Mouse (Mus musculus) liver, embryonic 11.5 days (tissue): ENCODE results near the gene Pde4dip. TPM values are rescaled to one million over a fixed set of nuclear protein-coding genes. Genes with fewer than 3 reads are reported as not detected.

Experiments used
- ATAC-seq: fragments of 200-750 bp; cut with Nextera tagmentation; replicated peaks from 2 replicates; pipeline ENCODE4 v1.8.0; 2017; ENCODE audit warnings: moderate number of reproducible peaks, mild to moderate bottlenecking, moderate TSS enrichment, moderate library complexity; ENCODE audit not compliant: low FRiP score
- DNase-seq: peaks from one replicate; pipeline ENCODE4 v3.0.0-alpha.2; 2017; ENCODE audit warnings: low spot score
- H3K27ac ChIP-seq: fragments of 300-500 bp; sonication (generic); 2 replicates; pipeline ENCODE4 v1.5.1; 2014; ENCODE audit warnings: mild to moderate bottlenecking, low read depth, low read length, control low read depth
- H3K27me3 ChIP-seq: fragments of 300-500 bp; sonication (generic); replicated peaks from 2 replicates; pipeline ENCODE4 v1.6.1; 2014; ENCODE audit warnings: low read length, mixed read lengths; ENCODE audit not compliant: control insufficient read depth, insufficient read depth
- H3K36me3 ChIP-seq: fragments of 300-500 bp; sonication (generic); 2 replicates; pipeline ENCODE4 v1.6.1; 2014; ENCODE audit warnings: mild to moderate bottlenecking, low read length, moderate library complexity, mixed read lengths; ENCODE audit not compliant: control insufficient read depth, insufficient read depth
- H3K4me1 ChIP-seq: fragments of 300-500 bp; sonication (generic); replicated peaks from 2 replicates; pipeline ENCODE4 v1.6.1; 2014; ENCODE audit warnings: low read length, mixed read lengths; ENCODE audit not compliant: control insufficient read depth, insufficient read depth
- H3K4me2 ChIP-seq: fragments of 300-500 bp; sonication (generic); 2 replicates; pipeline ENCODE4 v1.6.1; 2014; ENCODE audit warnings: mild to moderate bottlenecking, control low read depth, moderate library complexity
- H3K4me3 ChIP-seq: fragments of 300-500 bp; sonication (generic); 2 replicates; pipeline ENCODE4 v1.5.1; 2014; ENCODE audit warnings: low read depth, low read length, control low read depth
- H3K9ac ChIP-seq: fragments of 300-500 bp; sonication (generic); 2 replicates; pipeline ENCODE4 v1.6.1; 2014; ENCODE audit warnings: low read depth, low read length, control low read depth
- H3K9me3 ChIP-seq: fragments of 300-500 bp; sonication (generic); 2 replicates; pipeline ENCODE4 v1.6.1; 2016; ENCODE audit warnings: low read length, inconsistent platforms, mixed read lengths; ENCODE audit not compliant: control insufficient read depth
- WGBS: fragments of 180-500 bp; shearing (Covaris S2); extraction: QIAGEN DNeasy Blood & Tissue Kit; methylation state at CpG from one replicate; pipeline ENCODE4 v1.1.7; 2014; 5-methylcytosine and 5-hydroxymethylcytosine counted together
- polyA plus RNA-seq: library from polyadenylated mRNA; unstranded; fragments of >200 nt; fragmentation: Nextera tagmentation; extraction: Ambion mirVana; gene quantifications from 2 replicates; pipeline ENCODE4 v1.2.1, GENCODE M21; 2014

The Pde4dip gene
- polyA plus RNA-seq, 1 experiment from 2014 or later = 16.9 TPM

DNA sequence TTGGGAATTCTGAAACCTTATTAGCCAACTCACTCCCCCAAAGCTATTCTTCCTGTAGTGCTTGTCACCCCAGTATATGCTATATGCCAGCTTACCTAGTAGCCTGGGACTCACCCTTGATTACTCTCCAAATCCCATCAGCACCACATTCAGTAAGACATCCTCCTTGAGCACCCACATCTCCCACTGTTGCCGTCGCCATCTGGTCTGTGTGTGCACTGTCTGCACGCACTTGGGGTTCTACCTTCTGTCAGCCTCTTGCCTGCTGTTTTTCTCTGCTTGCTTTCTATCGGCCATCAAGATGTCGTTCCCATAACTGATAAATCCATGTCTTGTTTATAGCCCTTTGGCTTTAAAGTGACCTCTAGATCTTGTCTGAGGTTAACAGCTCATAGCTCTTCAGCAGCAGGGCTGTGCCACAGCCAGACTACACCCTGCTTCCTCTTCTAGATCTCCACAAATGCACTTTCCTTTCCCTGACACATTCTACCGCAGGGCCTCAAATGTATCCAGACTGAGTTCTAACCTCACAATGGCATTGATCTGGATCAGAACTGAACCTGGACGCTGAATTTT lies 42.9 kb upstream of the Pde4dip start:
- WGBS = 59% methylated on average over 7 of the region's 7 CpGs
- ATAC-seq = no peak
- H3K4me2 ChIP-seq = peak overlapping the region; percentile 62

DNA sequence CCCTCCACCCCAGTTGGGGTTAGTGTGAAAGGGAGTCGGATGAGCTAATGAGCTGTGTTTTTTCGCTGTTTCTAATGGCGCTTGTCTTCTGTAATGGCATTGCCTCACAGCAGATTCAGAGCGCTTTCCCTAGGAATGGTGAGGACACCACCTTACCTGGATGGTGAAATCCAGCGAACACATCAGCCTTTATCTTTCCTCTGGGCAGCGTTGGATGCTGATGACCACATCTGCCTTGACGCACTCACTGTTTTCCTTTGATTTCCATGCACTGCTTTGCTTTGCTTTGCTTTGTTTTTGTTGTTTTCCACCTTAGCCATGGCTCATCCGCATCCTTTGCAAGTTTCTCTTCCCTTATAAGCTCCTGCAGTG lies 42.3 kb upstream of the Pde4dip start:
- Histone ChIP-seq H3K4me3 (no peak overlapping the region), H3K27ac (no peak overlapping the region), H3K4me2 (no peak overlapping the region), H3K9ac (no peak overlapping the region), H3K36me3 (no peaks in the 10 kb centered on the region; the same call in 1 of the 2 replicates), H3K27me3 (no peaks in the 10 kb centered on the region), H3K9me3 (no peaks in the 10 kb centered on the region), H3K4me1 (peaks cover 32% of the 10 kb centered on the region)
- no peak for DNase-seq
- WGBS = 72% methylated on average over 8 of the region's 8 CpGs
- no peak for ATAC-seq

More for the DNA sequence above, 42.9 kb upstream of the Pde4dip start:
- no peak for DNase-seq
- no peaks in the 10 kb centered on the region for H3K9me3 ChIP-seq
- no peaks in the 10 kb centered on the region; the same call in 1 of the 2 replicates for H3K36me3 ChIP-seq
- H3K27me3 ChIP-seq = no peaks in the 10 kb centered on the region
- no peak overlapping the region for H3K27ac ChIP-seq
- no peak overlapping the region for H3K4me3 ChIP-seq
- peaks cover 33% of the 10 kb centered on the region for H3K4me1 ChIP-seq
- no peak overlapping the region for H3K9ac ChIP-seq

DNA sequence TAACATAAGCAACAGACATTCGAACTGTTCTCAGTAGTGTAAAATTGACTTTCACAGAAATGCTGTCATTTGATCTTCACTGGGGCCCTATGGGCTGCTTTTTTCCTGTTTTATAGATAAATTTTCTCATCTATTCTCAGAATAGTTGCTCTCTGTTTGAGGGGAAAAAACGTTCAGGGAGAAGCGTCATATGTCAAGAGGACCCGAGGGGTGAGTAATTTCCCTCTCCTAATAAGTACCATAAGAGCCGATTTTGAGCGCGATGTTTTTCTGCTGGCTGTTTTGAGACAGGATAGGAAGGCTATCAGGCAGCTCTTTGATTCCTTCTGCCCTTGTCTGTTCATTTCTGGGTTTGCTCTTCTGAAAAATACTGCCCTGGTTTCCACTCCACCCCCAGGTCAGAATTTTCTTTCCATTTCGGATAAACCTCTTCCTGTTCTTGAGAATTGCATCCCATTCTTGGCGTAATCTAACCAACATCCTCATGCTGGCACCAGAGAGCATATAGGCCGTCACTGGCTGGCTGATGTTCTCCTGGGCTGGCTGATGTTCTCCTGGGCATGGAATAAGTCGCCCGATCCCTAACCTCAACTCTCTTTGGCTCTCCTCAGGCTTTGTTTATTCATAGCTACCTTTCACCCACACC lies 41.8 kb upstream of the Pde4dip start:
- Histone ChIP-seq H3K4me3 (no peak overlapping the region), H3K4me2 (peak overlapping the region; percentile 4; the same call in 1 of the 2 replicates), H3K9ac (no peak overlapping the region), H3K27ac (no peak overlapping the region), H3K27me3 (no peaks in the 10 kb centered on the region), H3K4me1 (peaks cover 32% of the 10 kb centered on the region), H3K36me3 (no peaks in the 10 kb centered on the region; the same call in 1 of the 2 replicates), H3K9me3 (no peaks in the 10 kb centered on the region)
- ATAC-seq = no peak
- WGBS = 44% methylated on average over 12 of the region's 12 CpGs
- DNase-seq = no peak

DNA sequence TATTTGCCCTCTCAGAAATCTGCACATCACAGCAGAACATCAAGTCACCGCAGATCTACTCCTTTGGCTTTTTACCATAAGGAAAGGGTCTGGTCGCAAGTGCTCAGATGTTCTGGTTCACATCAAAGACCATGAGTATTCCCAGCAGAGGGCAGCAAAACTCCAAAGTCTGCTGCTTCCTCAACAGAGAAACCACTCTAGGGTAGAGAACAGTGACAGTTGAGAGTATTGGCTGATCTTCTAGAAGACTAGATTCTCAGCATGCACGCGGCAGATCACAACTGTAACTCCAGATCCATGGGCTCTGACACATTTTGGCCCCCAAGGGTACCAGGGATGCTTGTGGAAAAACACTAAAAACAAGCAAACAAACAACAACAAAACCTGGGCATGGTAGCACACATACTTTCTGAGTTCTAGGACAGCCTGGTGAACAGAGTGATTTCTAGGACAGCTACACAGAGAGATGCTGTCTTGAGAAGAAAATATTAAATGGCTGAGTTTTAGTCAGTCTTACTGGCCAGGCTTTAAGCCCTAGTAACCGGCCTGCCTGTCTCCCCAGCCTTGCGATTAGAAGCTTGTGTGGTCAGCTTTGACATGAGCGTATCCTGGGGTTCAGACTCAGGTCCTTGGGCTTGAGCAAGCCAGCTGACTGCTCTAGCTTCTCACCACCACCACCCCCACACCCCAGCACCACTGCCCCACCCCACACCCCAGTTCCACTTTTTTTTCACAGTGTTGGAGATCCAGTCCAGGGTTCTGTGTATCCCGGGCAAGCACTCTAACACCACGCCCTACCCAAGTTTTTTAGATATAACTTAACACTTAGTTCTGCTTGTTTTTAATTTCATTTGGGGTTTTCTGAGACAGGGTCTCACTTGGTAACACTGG lies 40.7 kb upstream of the Pde4dip start:
- Histone ChIP-seq H3K4me1 (peaks cover 32% of the 10 kb centered on the region), H3K27ac (no peak overlapping the region), H3K9ac (no peak overlapping the region), H3K9me3 (no peaks in the 10 kb centered on the region), H3K4me2 (no peak overlapping the region), H3K36me3 (no peaks in the 10 kb centered on the region; the same call in 1 of the 2 replicates), H3K4me3 (no peak overlapping the region), H3K27me3 (no peaks in the 10 kb centered on the region)
- ATAC-seq (peak; percentile 53), DNase-seq (peak; percentile 70)
- 53% methylated on average over 9 of the region's 9 CpGs for WGBS

DNA sequence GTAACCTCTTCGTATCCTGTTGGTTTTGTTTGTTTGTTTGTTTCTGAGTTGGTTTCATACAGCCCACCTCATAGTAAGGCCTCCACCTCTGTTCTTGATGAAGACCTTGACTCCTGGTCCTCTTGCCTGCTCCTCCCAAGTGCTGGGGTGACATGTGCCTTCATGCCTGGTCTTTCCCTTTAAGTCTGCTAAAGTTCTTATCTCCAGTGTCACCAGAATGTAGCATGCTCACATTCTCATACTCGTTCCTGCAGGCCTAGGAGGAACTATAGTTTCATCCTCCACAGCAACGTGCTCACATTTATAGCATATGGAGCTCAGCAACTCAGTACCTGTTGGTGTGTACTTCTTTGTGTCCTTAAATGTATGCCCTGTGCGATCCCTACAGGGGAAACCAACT lies 38.8 kb upstream of the Pde4dip start:
- no peak overlapping the region for H3K27ac ChIP-seq
- no peak for ATAC-seq

DNA sequence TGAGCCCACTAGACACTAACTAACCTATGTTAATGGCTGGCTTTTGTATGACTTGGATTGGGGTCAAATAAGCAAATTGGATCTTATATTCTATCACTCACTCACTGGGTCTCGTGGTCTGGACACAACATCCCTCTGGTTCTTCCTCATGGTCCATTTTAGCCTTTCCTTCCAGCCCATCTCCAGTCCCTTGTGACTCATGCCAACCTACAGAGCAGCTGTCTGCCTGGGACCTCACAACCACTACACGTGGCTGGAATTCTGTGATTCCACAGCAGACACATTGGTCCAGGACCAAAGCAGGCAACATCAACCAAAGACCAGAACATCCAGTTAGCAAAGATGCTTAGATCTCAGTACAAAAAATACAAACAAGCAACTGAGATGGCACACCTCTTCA lies 36.7 kb upstream of the Pde4dip start:
- H3K9ac ChIP-seq = no peak overlapping the region
- H3K36me3 ChIP-seq = peaks cover 4% of the 10 kb centered on the region; the same call in 1 of the 2 replicates
- H3K4me1 ChIP-seq = peaks cover 5% of the 10 kb centered on the region
- DNase-seq (no peak), ATAC-seq (no peak)
- no peaks in the 10 kb centered on the region for H3K27me3 ChIP-seq
- WGBS = 89% methylated on average over 2 of the region's 2 CpGs
- H3K4me3 ChIP-seq = no peak overlapping the region
- no peaks in the 10 kb centered on the region for H3K9me3 ChIP-seq
- H3K27ac ChIP-seq = no peak overlapping the region
- no peak overlapping the region for H3K4me2 ChIP-seq

More for the DNA sequence above, 38.8 kb upstream of the Pde4dip start:
- H3K4me2 ChIP-seq = no peak overlapping the region
- no peaks in the 10 kb centered on the region for H3K27me3 ChIP-seq
- no peak overlapping the region for H3K9ac ChIP-seq
- no peaks in the 10 kb centered on the region; the same call in 1 of the 2 replicates for H3K36me3 ChIP-seq
- no peaks in the 10 kb centered on the region for H3K9me3 ChIP-seq
- peaks cover 23% of the 10 kb centered on the region for H3K4me1 ChIP-seq
- 61% methylated on average over 4 of the region's 4 CpGs for WGBS
- DNase-seq = no peak
- no peak overlapping the region for H3K4me3 ChIP-seq

DNA sequence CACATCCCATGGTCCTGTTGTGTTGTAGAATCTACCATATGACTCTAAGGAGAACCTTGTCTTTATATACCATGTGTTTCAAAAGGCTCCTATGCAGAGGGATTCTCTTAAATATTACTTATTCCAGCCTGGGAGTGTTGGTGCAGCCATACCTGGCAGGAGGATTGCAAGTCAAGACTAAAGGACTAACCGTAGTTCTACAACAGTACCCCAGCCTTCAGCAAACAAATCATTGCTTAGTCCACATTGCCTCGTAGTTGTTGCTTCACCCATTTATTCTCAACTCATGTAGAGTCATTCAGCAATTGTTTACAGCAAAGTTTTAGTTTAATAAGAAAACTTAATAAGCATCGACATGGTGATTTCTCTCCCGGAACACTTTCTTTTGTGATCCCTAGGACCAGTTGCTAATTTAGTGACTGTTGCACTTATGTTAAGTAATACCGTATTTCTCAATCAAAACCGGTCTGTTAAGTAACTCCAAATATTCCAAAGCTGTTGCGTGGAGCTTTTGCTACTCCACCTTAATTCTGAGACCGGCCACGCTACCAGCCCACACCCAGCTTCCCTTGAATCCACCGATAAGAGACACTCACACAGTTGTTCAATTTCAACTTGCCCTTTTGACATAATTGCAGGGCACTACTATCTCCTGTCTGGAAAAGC lies 30.5 kb upstream of the Pde4dip start:
- Histone ChIP-seq H3K4me2 (no peak overlapping the region), H3K9me3 (no peaks in the 10 kb centered on the region), H3K9ac (no peak overlapping the region), H3K36me3 (peaks cover 13% of the 10 kb centered on the region), H3K27ac (no peak overlapping the region), H3K27me3 (no peaks in the 10 kb centered on the region), H3K4me1 (no peaks in the 10 kb centered on the region), H3K4me3 (no peak overlapping the region)
- WGBS = 94% methylated on average over 10 of the region's 10 CpGs
- ATAC-seq (no peak), DNase-seq (no peak)

DNA sequence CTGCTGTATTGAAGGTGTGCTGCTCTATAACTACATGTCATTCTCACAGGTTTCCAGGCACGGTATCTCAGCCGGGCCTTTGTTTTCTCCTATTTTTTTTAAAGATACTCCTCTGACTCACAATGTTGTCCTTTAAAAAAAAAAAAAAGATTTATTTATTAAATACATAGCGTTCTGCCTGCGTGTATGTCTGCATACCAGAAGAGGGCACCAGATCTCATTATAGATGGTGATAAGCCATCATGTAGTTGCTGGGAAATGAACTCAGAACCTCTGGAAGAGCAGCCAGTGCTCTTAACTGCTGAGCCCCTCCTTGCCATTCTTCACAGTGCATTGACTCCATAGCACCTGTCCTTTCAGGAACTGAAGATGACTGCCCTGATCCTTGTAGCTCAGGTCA lies 26.6 kb upstream of the Pde4dip start:
- ATAC-seq (no peak), DNase-seq (no peak)
- WGBS = 72% methylated on average over 4 of the region's 4 CpGs
- Histone ChIP-seq H3K4me3 (no peak overlapping the region), H3K27ac (no peak overlapping the region), H3K9ac (no peak overlapping the region), H3K4me1 (no peaks in the 10 kb centered on the region), H3K9me3 (no peaks in the 10 kb centered on the region), H3K4me2 (no peak overlapping the region), H3K27me3 (no peaks in the 10 kb centered on the region), H3K36me3 (peaks cover 9% of the 10 kb centered on the region)
